Mouse (Mus musculus) mouse trophoblast stem cell (cell line): ENCODE measurements around the gene Gm9603.
"Not testable (repeated sequence)": the region's sequence is repeated elsewhere in the genome, so short reads cannot be mapped to it uniquely, and the experiment has no call there.

Source experiments
- in situ Hi-C, 2 experiments: fragments of 300-500 bp; cut with MseI, MboI; formaldehyde crosslinking; loops; 2 replicates in 1 of 2; 3 replicates in 1 of 2; pipeline ENCODE4 v1.15.1; 2025

Gm9603 gene

DNA sequence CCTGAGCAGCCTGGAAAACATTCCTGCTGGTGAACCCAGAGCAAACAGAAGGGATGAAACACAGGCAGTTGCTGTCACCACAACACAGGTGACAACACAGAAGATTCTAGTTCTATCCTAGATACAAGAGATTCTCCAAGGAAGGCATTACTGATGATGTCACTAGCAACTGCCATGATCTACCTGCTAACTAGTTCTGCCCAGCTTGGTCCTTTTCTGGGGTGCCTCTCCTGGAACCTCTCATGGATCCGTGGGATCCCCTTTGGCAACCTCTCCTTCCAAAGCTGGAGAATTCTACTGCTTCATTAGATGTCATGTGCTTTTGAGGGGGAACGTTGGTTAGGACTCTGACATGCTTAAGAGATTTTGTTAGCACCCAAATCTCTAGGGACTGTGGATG is at the start of gene Gm9603:
Gene Gm9603 (minus strand): TSS at position 101 of the 400 bp plus-strand sequence.
- in situ Hi-C loops = not testable (repeated sequence)

DNA sequence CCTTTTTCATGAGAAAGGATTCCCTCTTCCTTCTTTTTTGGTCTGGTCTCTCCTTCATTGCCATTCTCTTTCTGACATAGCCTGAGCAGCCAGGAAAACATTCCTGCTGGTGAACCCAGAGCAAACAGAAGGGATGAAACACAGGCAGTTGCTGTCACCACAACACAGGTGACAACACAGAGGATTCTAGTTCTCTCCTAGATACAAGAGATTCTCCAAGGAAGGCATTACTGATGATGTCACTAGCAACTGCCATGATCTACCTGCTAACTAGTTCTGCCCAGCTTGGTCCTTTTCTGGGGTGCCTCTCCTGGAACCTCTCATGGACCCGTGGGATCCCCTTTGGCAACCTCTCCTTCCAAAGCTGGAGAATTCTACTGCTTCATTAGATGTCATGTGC is 54.3 kb downstream of the Gm9603 start, which contains the start of gene Gm8265:
Gene Gm8265 (minus strand): TSS at position 101 of the 400 bp plus-strand sequence.
- in situ Hi-C loops = not testable (repeated sequence)
